Mouse (Mus musculus) right cerebral cortex, postnatal 4 days (tissue): ENCODE results near the gene Socs3.

ENCODE experiments used
- DNase-seq: peaks from one replicate; pipeline ENCODE4 v3.0.0-alpha.2; 2022

Gene Socs3

DNA sequence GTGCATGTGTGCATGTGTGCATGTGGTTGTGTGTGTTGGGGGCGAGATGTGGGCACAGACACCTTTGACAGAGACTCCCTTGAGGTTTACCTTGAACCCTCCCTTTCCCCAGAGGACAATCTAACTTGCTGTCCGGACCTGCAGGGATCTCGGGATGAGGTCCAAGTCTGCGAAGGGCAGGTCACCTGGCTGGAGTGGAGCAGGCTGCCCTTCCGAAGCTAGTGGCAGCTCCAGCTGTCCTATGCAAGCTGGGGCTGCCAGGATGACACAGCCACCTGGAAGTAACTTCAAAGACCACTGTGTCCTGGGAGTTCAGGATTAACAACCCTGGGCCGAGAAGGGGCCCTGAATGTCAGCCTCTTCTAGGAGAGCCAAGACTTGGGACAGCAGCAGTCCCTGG, 18.5 kb downstream of the Socs3 start:
- no peak for DNase-seq

- DNase-seq = peak; percentile 52
These were observed 20.3 kb downstream of the Socs3 start for GRCm38 (mm10) chr11:117949392-117950091.

DNA sequence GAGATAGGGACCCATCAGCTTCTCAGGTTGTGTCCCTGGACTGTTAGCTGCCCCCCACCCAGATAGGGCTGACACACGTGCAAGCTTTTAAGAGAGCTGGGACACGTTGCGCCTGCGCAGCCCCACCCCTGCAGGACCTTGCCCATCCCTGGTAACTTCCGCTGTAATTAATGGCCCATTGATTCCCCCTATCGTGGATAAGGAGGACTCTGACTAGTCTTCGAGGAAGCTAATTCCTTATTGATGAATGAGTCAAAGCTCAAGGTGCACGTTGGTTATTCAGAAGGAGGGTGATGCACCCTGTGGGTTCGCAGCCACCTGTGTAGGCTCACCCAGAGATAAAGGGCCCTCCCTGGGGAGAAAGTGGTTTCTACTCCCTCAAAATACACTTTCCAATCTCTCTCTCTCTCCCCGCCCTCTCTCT, 22.8 kb downstream of the Socs3 start:
- no peak for DNase-seq

- no peak for DNase-seq
These were observed 23.5 kb downstream of the Socs3 start for GRCm38 (mm10) chr11:117946195-117946979.

DNA sequence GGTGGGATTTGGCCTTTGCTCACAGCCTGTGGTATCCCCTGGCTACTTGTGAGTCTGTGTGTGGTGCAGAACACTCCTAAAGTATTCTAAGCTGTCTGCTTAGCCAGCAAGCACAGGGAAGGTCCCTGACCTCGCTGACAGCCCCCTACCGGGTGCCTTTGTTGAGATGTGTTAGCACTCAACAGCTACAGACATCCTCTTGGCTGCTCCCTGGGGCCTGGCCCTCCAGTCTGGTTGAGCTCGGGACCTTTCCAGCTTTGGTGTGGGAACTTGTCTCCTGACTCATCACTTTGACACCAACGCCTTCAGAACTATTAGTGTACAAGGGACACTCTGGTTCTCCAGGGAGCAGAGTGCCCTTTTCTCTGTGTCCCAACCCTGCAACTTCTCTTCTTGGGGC, 28.0 kb downstream of the Socs3 start:
- DNase-seq = no peak

DNA sequence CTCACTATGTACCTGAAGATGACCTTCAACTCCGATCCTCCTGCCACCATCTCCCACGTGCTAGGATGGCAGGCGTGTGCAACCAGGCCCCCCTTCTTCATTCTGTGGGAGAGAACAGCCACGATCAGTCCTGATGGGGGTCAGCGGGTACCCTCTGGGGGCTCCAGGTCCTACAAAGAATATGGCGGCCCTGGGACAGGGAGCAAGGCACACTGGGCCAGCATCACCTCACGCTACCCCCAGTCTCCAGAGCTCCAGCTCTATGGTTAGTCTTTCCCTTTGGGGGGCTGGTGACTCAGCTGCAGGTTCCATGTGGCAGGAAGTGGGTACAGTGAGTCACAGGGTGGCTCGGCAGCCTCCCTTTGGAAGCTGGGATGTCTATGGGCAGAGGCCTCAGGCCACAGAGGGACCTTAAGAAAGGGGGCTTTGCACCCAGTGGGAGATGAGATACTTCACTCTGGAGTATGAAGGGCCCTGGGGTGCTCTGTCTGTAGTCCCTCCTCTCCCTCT, 28.5 kb downstream of the Socs3 start:
- no peak for DNase-seq

DNA sequence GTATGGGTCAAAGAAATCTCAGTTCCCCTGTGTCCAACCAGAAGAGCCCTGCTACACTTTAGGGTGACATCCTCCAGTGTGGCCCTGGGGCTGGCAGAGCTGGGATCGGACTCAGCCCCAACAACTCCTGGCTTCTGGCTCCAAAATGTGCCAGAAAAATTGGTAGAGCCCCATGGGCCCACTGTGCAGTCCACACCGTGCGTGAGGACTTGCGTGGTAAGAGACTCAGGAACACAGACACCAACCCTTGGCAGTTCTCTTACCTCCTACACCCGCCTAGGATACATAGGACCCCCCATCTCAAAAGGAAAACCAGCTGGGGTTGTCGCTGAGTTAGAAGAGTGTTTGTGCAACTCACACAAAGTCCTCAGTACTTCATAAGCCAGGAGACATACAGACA, 29.0 kb downstream of the Socs3 start:
- DNase-seq = no peak

DNA sequence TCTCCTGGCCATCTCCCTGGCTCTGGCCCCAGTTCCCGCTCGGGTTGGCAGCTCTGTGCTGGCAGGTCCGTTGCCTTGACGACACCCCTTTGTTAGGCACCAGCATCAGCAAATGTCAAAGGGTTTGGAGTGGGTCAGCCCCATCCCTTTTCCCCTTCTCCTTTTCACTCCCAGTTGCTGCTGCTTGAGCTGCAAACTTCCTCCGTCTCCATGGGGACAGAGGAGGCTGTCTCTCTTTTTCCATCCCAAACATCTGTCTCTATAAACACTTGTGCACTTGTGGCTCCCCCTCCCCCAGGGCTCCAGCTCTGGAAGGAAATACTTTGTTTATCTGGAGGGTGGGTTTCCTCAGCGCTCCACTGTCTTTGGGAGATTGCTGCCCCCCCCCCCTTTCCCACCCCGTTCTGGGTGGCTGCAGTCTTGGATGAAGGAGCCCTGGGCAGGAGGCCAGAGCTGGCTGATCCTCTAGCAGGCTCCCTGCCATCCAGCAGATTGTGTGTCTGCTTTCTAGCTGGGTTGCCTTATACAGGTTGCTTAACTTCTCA, 30.0 kb downstream of the Socs3 start:
- peak; percentile 81 for DNase-seq

DNA sequence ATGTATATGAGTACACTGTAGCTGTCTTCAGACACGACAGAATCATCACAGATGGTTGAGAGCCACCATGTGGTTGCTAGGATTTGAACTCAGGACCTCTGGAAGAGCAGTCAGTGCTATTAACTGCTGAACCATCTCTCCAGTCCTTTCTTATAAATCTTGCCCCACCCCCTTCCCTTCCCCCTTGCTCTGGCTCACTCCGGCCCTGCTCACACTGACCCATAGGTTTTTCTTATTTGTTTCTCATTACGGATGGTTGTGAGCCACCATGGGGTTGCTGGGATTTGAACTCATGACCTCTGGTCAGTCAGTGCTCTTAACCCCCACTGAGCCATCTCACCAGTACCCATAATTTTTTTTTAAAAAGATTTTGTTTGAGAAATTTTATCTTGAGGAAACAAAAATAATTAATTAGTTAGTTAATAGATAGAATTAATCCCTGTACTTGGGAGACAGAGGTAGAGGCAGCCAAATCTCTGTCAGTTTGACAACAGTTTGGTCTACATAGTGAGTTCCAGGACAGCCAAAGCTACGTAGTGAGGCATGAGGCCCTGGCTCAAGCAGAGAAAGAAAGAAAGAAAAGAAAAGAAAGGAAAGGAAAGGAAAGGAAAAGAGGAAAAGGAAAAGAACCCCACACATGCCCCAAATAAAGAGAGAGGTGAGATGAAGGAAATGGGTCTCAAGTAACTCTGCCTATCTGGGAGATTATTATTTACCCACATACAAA, 30.7 kb downstream of the Socs3 start:
- DNase-seq = no peak

- no peak for DNase-seq
These were observed 33.6 kb downstream of the Socs3 start for GRCm38 (mm10) chr11:117936202-117936601.

- no peak for DNase-seq
These were observed 34.2 kb downstream of the Socs3 start for GRCm38 (mm10) chr11:117935616-117936015.

DNA sequence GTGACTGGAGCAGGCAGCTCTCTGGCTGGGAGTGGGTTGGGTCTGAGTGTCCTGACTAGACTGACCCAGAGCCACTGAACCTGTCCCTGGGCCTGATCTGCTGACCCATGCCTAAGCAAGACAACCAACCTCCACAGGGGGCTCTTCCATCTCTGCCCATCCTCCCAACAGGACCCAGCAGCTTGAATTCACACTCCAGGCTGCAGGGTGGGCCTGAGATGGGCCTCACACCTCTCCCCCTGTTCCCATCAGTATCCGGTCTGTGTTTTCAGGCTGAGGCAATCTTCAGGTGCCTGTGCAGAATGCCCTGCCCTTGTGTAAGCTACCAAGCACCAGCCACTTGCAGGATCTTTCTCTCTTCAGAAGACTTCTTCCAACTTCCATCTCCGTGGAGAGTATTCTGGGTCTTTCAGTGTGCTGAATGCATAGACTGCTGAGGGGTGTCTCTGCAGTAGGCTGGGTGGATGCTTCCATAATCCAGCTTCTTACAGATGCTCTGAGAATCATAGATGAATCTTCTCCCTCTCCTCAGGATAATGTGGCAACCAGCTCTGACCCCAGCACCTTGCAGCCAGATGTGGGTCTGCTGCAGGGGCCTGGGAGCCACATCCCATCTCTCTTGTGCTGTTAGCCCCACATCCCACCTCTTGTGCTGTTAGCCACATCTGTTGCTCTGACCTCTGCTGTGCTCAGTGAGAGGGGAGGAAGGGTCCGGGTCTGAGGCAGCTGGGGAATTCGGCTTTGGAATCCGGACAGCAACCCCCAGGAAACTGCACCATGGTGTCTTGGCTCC, 35.1 kb downstream of the Socs3 start:
- DNase-seq = no peak

DNA sequence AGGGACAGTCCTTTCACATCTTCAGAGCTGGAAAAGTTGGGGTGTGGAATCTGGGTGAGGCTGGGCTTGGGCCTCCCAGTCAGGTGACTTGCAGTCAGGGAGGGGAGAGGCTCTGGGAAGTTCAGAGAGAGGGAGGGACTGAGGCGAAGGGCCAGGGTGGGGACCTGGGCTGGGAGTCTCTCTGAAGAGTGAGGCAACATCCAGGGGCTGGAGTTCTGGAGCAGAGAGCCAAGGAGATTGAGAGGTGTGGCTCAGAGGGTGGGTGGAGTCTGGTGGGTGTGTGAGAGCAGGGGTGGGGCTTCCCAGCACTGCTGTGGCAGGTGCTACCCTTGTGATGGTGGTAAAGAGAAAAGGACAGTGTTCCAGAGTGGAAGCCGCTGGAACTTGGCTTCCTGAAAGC, 35.7 kb downstream of the Socs3 start:
- no peak for DNase-seq

GRCm38 (mm10) chr11:117932195-117932594, 37.7 kb downstream of the Socs3 start:
- no peak for DNase-seq

- DNase-seq = no peak
These were observed 38.3 kb downstream of the Socs3 start for GRCm38 (mm10) chr11:117931576-117931975.

- peak; percentile 62 for DNase-seq
These were observed 39.0 kb downstream of the Socs3 start for GRCm38 (mm10) chr11:117930781-117931338.

DNA sequence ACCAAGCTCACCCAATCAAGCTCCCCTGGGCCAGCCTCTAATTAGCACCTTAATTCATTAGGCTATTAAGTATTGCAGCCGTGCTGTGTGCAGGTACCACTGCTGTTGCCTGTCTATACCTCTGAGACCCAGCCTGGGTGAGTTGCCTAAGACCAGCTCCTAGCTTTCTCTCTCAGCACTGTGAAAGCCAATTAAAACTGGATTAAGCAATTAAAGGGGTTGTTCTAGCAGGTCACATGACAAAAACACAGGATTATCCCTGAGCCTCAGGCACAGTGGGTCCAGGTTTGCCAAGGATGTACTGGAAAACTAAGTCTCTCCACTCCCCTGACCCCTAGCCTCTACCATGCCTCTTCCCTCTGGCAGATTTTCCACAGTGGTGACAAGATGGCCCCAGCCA, 44.3 kb downstream of the Socs3 start:
- DNase-seq = no peak

- DNase-seq = no peak
These were observed 45.4 kb downstream of the Socs3 start for GRCm38 (mm10) chr11:117924466-117924865.

GRCm38 (mm10) chr11:117923279-117923678, 46.6 kb downstream of the Socs3 start:
- DNase-seq = no peak

DNA sequence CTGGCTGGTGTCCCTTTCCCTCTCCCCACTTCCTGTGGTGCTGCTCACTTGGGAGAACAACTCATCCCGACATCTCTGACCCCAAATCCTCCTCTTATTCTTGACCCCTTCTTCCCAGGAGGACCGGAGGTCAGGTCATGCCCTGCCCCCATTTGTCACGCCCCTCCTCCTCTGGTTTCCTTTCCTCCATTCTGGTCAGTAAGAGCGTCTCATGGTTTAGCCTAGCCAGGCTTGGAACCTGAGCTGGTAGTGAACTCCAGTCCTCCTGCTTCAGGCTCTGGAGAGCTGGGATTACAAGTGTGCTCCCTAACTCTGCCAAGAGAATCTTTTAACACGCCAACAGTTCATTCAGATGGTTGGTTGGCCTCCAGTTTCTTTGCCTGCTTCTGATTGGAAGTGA, 50.6 kb downstream of the Socs3 start:
- no peak for DNase-seq

DNA sequence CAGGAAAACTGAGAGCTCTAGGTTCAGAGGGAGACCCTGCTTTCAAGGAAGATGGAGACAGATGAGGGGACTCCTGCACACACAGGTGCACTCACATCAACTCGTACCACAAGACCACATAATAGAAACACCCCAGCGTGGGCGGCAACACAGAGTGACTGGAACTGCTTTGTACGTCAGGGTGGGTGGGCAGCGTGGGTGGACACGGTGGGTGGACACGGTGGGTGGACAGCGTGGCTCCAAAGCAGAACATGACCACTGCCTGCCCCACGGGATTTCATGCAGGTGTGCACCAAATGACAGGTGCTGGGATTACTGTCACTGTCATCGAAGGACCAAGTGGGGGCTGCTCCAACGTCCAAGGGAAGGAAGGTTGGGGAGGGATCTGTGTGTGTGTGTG, 51.3 kb downstream of the Socs3 start:
- DNase-seq = no peak
